Mouse (Mus musculus): ENCODE results near the gene Map7. TPM values are rescaled to one million over a fixed set of nuclear protein-coding genes. Genes with fewer than 3 reads are reported as not detected.
A peak's percentile ranks its signal among the peaks of the same experiment; 100 is the strongest.

Map7 gene
- polyA plus RNA-seq, 1 experiment from 2014 or later = 8.2 TPM

DNA sequence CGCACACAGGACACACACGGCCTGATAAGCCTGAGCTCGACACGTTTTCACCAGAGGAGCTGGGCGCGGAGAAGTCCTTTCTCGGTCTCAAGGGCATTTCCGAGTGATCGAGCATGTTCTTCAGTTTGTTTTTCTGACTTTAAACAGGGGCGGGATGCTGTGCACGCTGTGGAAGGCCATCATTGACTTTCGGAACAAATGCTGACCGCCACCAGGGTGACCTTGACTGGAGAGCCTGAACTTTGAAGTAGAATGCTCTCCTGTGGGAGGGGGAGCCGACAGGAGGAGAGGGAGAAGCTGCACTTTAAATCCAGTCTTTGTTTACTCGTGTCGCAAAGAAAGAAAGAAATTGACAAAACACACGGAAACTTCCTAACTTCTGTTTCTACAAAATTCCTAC lies 6.9 kb upstream of the Map7 start:
- H3K27ac ChIP-seq (ENCODE audit: low read depth, low read length) = no peak overlapping the region
- 65% methylated on average over 17 of the region's 17 CpGs for WGBS

DNA sequence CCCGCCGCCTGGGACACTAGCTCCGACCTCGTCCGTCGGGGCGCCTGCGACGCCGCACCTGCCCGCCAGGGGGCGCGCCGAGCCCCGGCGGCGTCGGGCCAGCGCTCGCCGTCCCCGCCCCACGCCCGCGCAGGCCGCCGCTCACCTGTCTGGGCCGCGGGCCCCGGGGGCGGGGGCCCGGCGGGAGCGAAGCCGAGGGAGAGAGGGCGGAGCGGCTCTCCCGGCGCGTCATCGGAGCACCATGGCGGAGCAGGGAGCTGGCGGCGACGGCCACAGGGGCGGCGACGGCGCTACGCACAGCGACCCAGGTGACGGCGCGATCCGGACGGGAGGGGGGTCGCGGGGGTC lies 476 bp downstream of the Map7 start:
- DNase-seq (ENCODE audit: low spot score) = peak; percentile 76
- Histone ChIP-seq H3K27ac (ENCODE audit: low read depth, low read length) (no peak overlapping the region), H3K36me3 (ENCODE audit: control insufficient read depth, insufficient read depth, low read length) (no peaks in the 10 kb centered on the region), H3K4me1 (replicated peaks; ENCODE audit: control insufficient read depth, insufficient read depth, low read length) (peaks cover 9% of the 10 kb centered on the region; the same call in 1 of the 2 replicates), H3K9me3 (ENCODE audit: control insufficient read depth, low read length) (no peaks in the 10 kb centered on the region), H3K9ac (ENCODE audit: low read length) (peak overlapping the region; percentile 67), H3K4me2 (ENCODE audit: low read depth, low read length, severe bottlenecking) (peak overlapping the region; percentile 95), H3K27me3 (ENCODE audit: control insufficient read depth, insufficient read depth, low read length) (peaks cover 25% of the 10 kb centered on the region), H3K4me3 (ENCODE audit: low read depth, low read length) (peak overlapping the region; percentile 70)
- WGBS = under 1% methylated on average over 48 of the region's 58 CpGs
- ATAC-seq (replicated peaks; ENCODE audit: low FRiP score) = peak; percentile 80

More for the DNA sequence above, 6.9 kb upstream of the Map7 start:
- H3K4me2 ChIP-seq (ENCODE audit: low read depth, low read length, severe bottlenecking) = no peak overlapping the region
- no peaks in the 10 kb centered on the region for H3K27me3 ChIP-seq (ENCODE audit: control insufficient read depth, insufficient read depth, low read length)
- H3K4me1 ChIP-seq (replicated peaks; ENCODE audit: control insufficient read depth, insufficient read depth, low read length) = no peaks in the 10 kb centered on the region
- no peak overlapping the region for H3K4me3 ChIP-seq (ENCODE audit: low read depth, low read length)
- no peaks in the 10 kb centered on the region for H3K36me3 ChIP-seq (ENCODE audit: control insufficient read depth, insufficient read depth, low read length)
- H3K9me3 ChIP-seq (ENCODE audit: control insufficient read depth, low read length) = no peaks in the 10 kb centered on the region
- ATAC-seq (replicated peaks; ENCODE audit: low FRiP score) (no peak), DNase-seq (ENCODE audit: low spot score) (no peak)
- no peak overlapping the region for H3K9ac ChIP-seq (ENCODE audit: low read length)

DNA sequence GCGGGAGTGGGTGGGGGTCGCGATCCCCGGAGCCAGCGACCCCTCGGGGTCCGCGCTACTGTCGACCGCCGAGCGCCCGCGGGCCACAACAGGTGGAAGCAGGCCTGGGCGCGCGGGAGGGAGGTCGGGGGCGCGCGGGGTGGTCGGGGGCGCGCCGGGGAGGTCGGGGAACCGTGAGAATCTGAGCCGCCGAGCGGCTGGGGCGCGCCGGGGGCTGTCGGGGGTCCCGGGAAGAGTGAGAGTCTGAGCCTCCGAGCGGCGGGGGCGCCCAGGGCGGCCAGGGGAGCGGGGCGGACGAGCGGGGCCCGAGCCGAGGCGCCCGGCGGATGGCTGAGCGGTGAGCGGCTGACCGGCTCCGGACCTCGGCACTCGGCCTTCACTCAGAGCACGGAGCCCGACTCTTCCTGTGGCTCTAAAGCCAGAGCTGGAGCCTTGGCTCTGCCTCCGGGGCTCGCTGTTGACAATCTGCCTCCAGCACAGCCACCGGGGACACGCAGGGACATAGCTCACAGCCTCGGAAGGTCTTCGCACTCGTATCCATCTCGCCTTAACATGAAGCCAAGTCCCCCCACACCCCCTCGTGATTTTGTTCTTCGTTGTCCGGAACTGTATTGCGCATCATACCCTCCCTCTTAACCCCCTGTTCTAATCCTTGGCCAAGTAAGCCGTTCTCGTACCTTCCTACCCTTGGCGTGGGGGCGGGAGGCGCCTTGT lies 1.0 kb downstream of the Map7 start:
- no peak for DNase-seq (ENCODE audit: low spot score)
- H3K4me2 ChIP-seq (ENCODE audit: low read depth, low read length, severe bottlenecking) = peak overlapping the region; percentile 95
- peaks cover 25% of the 10 kb centered on the region for H3K27me3 ChIP-seq (ENCODE audit: control insufficient read depth, insufficient read depth, low read length)
- 1% methylated on average over 53 of the region's 74 CpGs for WGBS
- no peak overlapping the region for H3K27ac ChIP-seq (ENCODE audit: low read depth, low read length)
- H3K9ac ChIP-seq (ENCODE audit: low read length) = peak overlapping the region; percentile 67
- ATAC-seq (replicated peaks; ENCODE audit: low FRiP score) = peak; percentile 77
- H3K4me3 ChIP-seq (ENCODE audit: low read depth, low read length) = peak overlapping the region; percentile 70
- H3K36me3 ChIP-seq (ENCODE audit: control insufficient read depth, insufficient read depth, low read length) = no peaks in the 10 kb centered on the region
- H3K4me1 ChIP-seq (replicated peaks; ENCODE audit: control insufficient read depth, insufficient read depth, low read length) = peaks cover 9% of the 10 kb centered on the region; the same call in 1 of the 2 replicates
- H3K9me3 ChIP-seq (ENCODE audit: control insufficient read depth, low read length) = no peaks in the 10 kb centered on the region

DNA sequence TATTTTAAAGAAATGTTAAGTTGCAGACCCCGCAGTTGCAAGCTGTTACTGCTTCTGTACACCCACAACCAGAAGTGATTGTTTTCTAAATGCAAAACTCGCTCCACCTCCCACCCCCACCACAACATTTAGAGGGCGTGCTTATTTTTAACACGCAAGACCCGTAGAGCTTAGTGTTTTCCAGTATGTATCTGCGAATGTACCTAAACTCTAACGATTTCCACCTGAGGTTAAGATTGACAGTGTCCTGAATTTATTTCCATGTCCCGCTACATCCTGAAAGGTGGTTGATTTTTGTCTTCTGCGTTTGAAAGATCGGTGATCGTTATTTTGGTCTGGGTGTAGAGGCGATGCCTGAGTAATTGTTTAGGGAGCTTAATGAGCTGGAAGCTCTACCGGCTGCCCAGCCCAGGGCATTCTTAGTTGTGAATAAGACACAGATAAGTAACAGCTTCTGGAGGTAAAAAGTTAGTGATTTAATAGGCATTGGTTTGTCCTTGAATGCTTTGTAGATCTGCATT lies 1.6 kb downstream of the Map7 start:
- ATAC-seq (replicated peaks; ENCODE audit: low FRiP score) (no peak), DNase-seq (ENCODE audit: low spot score) (no peak)
- H3K27ac ChIP-seq (ENCODE audit: low read depth, low read length) = no peak overlapping the region
- peak overlapping the region; percentile 67; the same call in 1 of the 2 replicates for H3K9ac ChIP-seq (ENCODE audit: low read length)
- peak overlapping the region; percentile 95 for H3K4me2 ChIP-seq (ENCODE audit: low read depth, low read length, severe bottlenecking)
- peaks cover 9% of the 10 kb centered on the region; the same call in 1 of the 2 replicates for H3K4me1 ChIP-seq (replicated peaks; ENCODE audit: control insufficient read depth, insufficient read depth, low read length)
- WGBS = 2% methylated on average over 13 of the region's 13 CpGs
- no peaks in the 10 kb centered on the region for H3K9me3 ChIP-seq (ENCODE audit: control insufficient read depth, low read length)
- peaks cover 25% of the 10 kb centered on the region for H3K27me3 ChIP-seq (ENCODE audit: control insufficient read depth, insufficient read depth, low read length)
- H3K4me3 ChIP-seq (ENCODE audit: low read depth, low read length) = peak overlapping the region; percentile 70
- no peaks in the 10 kb centered on the region for H3K36me3 ChIP-seq (ENCODE audit: control insufficient read depth, insufficient read depth, low read length)

DNA sequence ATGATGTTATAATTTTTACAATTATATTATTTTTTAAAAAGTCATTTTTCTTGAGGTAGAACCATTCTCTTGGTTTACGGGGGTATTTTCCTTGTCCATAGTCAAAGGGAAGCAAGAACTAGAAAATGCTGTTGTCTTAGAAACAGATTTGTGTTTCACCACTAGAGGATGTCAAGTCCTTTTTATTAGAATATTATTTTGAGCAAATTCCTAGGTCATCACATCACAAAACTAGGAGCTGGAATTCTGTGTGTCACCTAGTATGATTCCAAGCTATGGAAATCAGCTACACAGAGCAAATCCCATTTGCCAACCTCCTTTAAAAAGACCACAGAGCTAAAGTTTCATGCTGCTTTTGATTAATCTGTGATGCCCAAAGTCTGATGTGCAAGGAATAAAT lies 3.9 kb downstream of the Map7 start:
- H3K27me3 ChIP-seq (ENCODE audit: control insufficient read depth, insufficient read depth, low read length) = peaks cover 24% of the 10 kb centered on the region
- WGBS = 92% methylated on average over 1 of the region's 1 CpGs
- no peak overlapping the region for H3K4me3 ChIP-seq (ENCODE audit: low read depth, low read length)
- H3K4me1 ChIP-seq (replicated peaks; ENCODE audit: control insufficient read depth, insufficient read depth, low read length) = peaks cover 9% of the 10 kb centered on the region; the same call in 1 of the 2 replicates
- ATAC-seq (replicated peaks; ENCODE audit: low FRiP score) = no peak
- no peak for DNase-seq (ENCODE audit: low spot score)
- no peak overlapping the region for H3K9ac ChIP-seq (ENCODE audit: low read length)
- no peaks in the 10 kb centered on the region for H3K9me3 ChIP-seq (ENCODE audit: control insufficient read depth, low read length)
- no peaks in the 10 kb centered on the region for H3K36me3 ChIP-seq (ENCODE audit: control insufficient read depth, insufficient read depth, low read length)
- H3K27ac ChIP-seq (ENCODE audit: low read depth, low read length) = no peak overlapping the region
- no peak overlapping the region for H3K4me2 ChIP-seq (ENCODE audit: low read depth, low read length, severe bottlenecking)

DNA sequence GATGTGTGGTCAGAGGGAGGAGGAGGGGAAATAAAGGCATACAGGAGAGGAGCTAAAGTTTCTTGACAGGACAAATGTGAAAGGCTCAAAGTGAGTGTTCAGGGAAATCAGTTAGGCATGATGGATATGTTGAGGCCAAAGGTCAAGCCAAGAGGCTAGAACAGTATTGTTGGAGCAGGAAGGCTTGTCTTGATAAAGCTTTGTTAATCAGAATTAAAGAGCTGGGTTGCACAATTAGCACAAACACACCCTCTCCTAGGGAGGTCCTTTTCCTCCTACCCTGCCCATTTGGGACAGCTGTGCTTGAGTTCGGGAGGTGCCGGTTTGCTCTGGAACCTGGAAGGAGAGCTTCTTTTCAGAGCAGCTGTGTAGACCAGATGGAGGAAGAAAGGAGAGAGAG lies 5.2 kb downstream of the Map7 start:
- 23% methylated on average over 2 of the region's 2 CpGs for WGBS
- H3K9me3 ChIP-seq (ENCODE audit: control insufficient read depth, low read length) = no peaks in the 10 kb centered on the region
- H3K36me3 ChIP-seq (ENCODE audit: control insufficient read depth, insufficient read depth, low read length) = no peaks in the 10 kb centered on the region

DNA sequence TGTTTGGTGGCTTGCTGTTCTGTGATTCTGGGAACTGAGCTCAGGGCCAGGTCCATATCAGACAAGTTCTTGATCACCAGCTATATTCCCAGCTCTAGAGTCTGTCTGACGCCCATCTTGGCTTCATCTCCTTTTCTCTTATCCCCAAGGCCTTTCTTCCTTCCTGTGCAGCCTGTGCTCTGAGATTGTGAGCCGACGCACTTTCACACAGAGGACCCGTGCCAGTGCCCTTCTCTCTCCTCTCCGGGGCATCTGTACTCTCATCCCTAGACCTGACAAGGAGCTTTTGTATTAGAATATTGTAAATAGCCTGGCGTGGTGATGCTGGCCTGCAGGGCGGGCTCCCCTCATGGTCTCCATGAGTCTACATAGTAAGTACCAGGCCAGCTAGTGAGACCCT lies 7.1 kb downstream of the Map7 start:
- Histone ChIP-seq H3K9ac (ENCODE audit: low read length) (no peak overlapping the region), H3K27me3 (ENCODE audit: control insufficient read depth, insufficient read depth, low read length) (no peaks in the 10 kb centered on the region), H3K4me2 (ENCODE audit: low read depth, low read length, severe bottlenecking) (no peak overlapping the region), H3K4me3 (ENCODE audit: low read depth, low read length) (no peak overlapping the region), H3K4me1 (replicated peaks; ENCODE audit: control insufficient read depth, insufficient read depth, low read length) (no peaks in the 10 kb centered on the region), H3K36me3 (ENCODE audit: control insufficient read depth, insufficient read depth, low read length) (no peaks in the 10 kb centered on the region), H3K27ac (ENCODE audit: low read depth, low read length) (no peak overlapping the region), H3K9me3 (ENCODE audit: control insufficient read depth, low read length) (no peaks in the 10 kb centered on the region)
- ATAC-seq (replicated peaks; ENCODE audit: low FRiP score) (no peak), DNase-seq (ENCODE audit: low spot score) (no peak)
- 86% methylated on average over 7 of the region's 7 CpGs for WGBS

More for the DNA sequence above, 5.2 kb downstream of the Map7 start:
- H3K4me2 ChIP-seq (ENCODE audit: low read depth, low read length, severe bottlenecking) = no peak overlapping the region
- H3K27me3 ChIP-seq (ENCODE audit: control insufficient read depth, insufficient read depth, low read length) = peaks cover 10% of the 10 kb centered on the region
- no peak overlapping the region for H3K4me3 ChIP-seq (ENCODE audit: low read depth, low read length)
- no peak overlapping the region for H3K27ac ChIP-seq (ENCODE audit: low read depth, low read length)
- H3K4me1 ChIP-seq (replicated peaks; ENCODE audit: control insufficient read depth, insufficient read depth, low read length) = peaks cover 6% of the 10 kb centered on the region; the same call in 1 of the 2 replicates
- ATAC-seq (replicated peaks; ENCODE audit: low FRiP score) (no peak), DNase-seq (ENCODE audit: low spot score) (no peak)
- H3K9ac ChIP-seq (ENCODE audit: low read length) = no peak overlapping the region

DNA sequence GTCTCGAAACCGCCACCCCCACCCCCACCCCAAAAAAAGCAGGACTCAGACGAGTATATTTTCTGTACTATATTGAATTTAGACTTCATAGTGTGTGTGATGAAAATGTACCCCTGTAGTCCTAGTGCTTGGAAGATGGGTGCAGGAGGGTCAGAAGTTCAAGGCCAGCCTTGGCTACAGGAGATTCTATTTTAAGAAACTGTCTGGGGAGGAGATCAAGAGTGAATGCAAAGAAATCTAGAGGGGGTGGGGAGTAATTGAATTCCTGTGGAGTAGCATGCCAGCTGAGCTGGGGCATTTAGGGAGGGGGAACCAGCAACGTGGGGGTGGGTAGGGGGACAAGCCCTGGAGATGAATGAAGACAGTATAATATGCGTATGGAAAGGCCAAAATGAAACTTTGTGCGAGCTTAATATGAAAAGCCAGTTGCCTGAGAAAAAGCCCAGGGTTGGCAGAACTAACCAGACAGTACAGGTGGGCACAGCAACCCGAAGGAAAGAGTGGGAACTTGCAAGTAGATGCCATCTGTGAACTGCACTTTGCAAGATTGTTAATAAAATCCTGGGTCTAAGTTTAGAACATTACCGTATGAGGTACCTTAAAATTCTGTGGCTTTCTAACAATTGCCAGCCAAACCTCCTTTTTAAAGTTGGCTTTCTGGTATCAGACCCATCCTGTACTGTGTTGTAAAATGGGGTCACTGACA lies 8.9 kb downstream of the Map7 start:
- Histone ChIP-seq H3K4me2 (ENCODE audit: low read depth, low read length, severe bottlenecking) (no peak overlapping the region), H3K36me3 (ENCODE audit: control insufficient read depth, insufficient read depth, low read length) (no peaks in the 10 kb centered on the region), H3K27ac (ENCODE audit: low read depth, low read length) (no peak overlapping the region), H3K27me3 (ENCODE audit: control insufficient read depth, insufficient read depth, low read length) (no peaks in the 10 kb centered on the region), H3K4me3 (ENCODE audit: low read depth, low read length) (no peak overlapping the region), H3K9me3 (ENCODE audit: control insufficient read depth, low read length) (no peaks in the 10 kb centered on the region), H3K4me1 (replicated peaks; ENCODE audit: control insufficient read depth, insufficient read depth, low read length) (no peaks in the 10 kb centered on the region), H3K9ac (ENCODE audit: low read length) (no peak overlapping the region)
- DNase-seq (ENCODE audit: low spot score) (no peak), ATAC-seq (replicated peaks; ENCODE audit: low FRiP score) (no peak)
- WGBS = 87% methylated on average over 8 of the region's 8 CpGs
